ENCODE assay signal across 8 mouse cellular contexts in genomic region chr2:137115241-137116024, GRCm38 (mm10). TPM values are rescaled to one million over a fixed set of nuclear protein-coding genes. Genes with fewer than 3 reads are reported as not detected.
DNase-seq lines count a peak whose midpoint lies in the region; ATAC-seq and TF ChIP-seq lines count a peak whose summit lies in the region.

No protein-coding gene starts in this region.

- WGBS in heart, embryonic 12.5 days = under 1% methylated on average over 40 of the region's 40 CpGs
- WGBS in macrophage (ENCODE audit: missing documents) = 1% methylated on average over 40 of the region's 40 CpGs

- no peaks in the 10 kb centered on the region for H3K36me3 ChIP-seq in testis, adult 2 months (ENCODE audit: control insufficient read depth, insufficient read depth, low read length)
- H3K36me3 ChIP-seq in heart, embryonic 12.5 days = no peaks in the 10 kb centered on the region
- H3K36me3 ChIP-seq in macrophage (ENCODE audit: inconsistent target) = no peaks in the 10 kb centered on the region

- H3K27me3 ChIP-seq in testis, adult 2 months (ENCODE audit: control insufficient read depth, insufficient read depth, low read length) = no peaks in the 10 kb centered on the region
- H3K27me3 ChIP-seq in heart, embryonic 12.5 days (replicated peaks) = no peaks in the 10 kb centered on the region

- peak overlapping the region; percentile 86 for H3K4me3 ChIP-seq in testis, adult 2 months (ENCODE audit: control insufficient read depth, low read depth, low read length)
- peak overlapping the region; percentile 85 for H3K4me3 ChIP-seq in heart, embryonic 12.5 days
- peak overlapping the region; percentile 68 for H3K4me3 ChIP-seq in macrophage (ENCODE audit: inconsistent target)

- peak; percentile 16; the same call in 1 of the 2 replicates for ATAC-seq in common myeloid progenitor, adult 5-6 weeks (replicated peaks; ENCODE audit: low read depth, poor library complexity, severe bottlenecking)
- no peak for ATAC-seq in heart, embryonic 12.5 days (ENCODE audit: insufficient number of reproducible peaks, low FRiP score)
- no peak for ATAC-seq in frontal cortex, adult (ENCODE audit: low TSS enrichment)

- intact Hi-C loops in left cerebral cortex, postnatal 25 days (cut with DNase I) = loop anchor here (2.0 to 10.0 kb wide), 3 partner anchors 201 to 829 kb away; no protein-coding TSS in a partner anchor

- H3K9ac ChIP-seq in heart, embryonic 12.5 days = peak overlapping the region; percentile 94

- H3K4me2 ChIP-seq in heart, embryonic 12.5 days = peak overlapping the region; percentile 89

- peaks cover 18% of the 10 kb centered on the region for H3K4me1 ChIP-seq in testis, adult 2 months (ENCODE audit: control insufficient read depth, insufficient read depth, low read length)
- H3K4me1 ChIP-seq in heart, embryonic 12.5 days (replicated peaks) = peaks cover 40% of the 10 kb centered on the region

- peak overlapping the region; percentile 47 for H3K27ac ChIP-seq in testis, adult 2 months (ENCODE audit: control insufficient read depth, insufficient read depth, low read depth, low read length)
- H3K27ac ChIP-seq in heart, embryonic 12.5 days (ENCODE audit: poor library complexity, severe bottlenecking) = peak overlapping the region; percentile 97
- peak overlapping the region; percentile 17; the same call in 1 of the 2 replicates for H3K27ac ChIP-seq in macrophage

- no peak for TF ChIP-seq CTCF in testis, adult 2 months (IDR thresholded peaks at IDR 0.05; ENCODE audit: control insufficient read depth, insufficient read depth, insufficient replicate concordance, low read depth, low read length)

- no peak for DNase-seq in testis, postnatal 10 days (ENCODE audit: low spot score)
- peak; percentile 53 for DNase-seq in kidney, postnatal 10 days
- no peak for DNase-seq in left cerebral cortex, postnatal 25 days (ENCODE audit: low spot score in 2 of 2)

- TF ChIP-seq POLR2A in testis, adult 2 months (IDR thresholded peaks at IDR 0.05; ENCODE audit: control insufficient read depth, low read depth, low read length) = no peak

- no peaks in the 10 kb centered on the region for H3K9me3 ChIP-seq in heart, embryonic 12.5 days (replicated peaks)

- peaks cover 6% of the 10 kb centered on the region; the same call in 1 of the 2 replicates for H3K79me2 ChIP-seq in macrophage (ENCODE audit: inconsistent target)

RNA-seq across cellular contexts. Expression of gene Jag1, which starts 1.0 kb away (rescaled TPM):
- 7.0 and 7.1 TPM in 2 replicates for polyA plus RNA-seq in testis, adult 2 months (2012; rRNA removed)
- total RNA-seq in common myeloid progenitor, adult 5-6 weeks (2017) = not detected in 2 replicates
- 26.2 and 26.6 TPM in 2 replicates for polyA plus RNA-seq in heart, embryonic 12.5 days (2016; fragmentation: Nextera tagmentation; extraction: Ambion mirVana)
- 100 to 1,000 TPM in 2 of 26 experiments, 10 to 100 TPM in 8, 1 to 10 TPM in 16; 1.6 to 122 (median 8.0) TPM for total RNA-seq in macrophage (2018; cell fraction: chromatin; rRNA removed)
- total RNA-seq in macrophage (2018; cell fraction: cytosol; rRNA removed) = 10 to 100 TPM in 3 of 26 experiments, 1 to 10 TPM in 14, under 1 TPM in 9; 0.34 to 42.9 (median 1.8) TPM
- 10 to 100 TPM in 12 of 26 experiments, 1 to 10 TPM in 14; 1.1 to 76.2 (median 8.0) TPM for total RNA-seq in macrophage (2018; cell fraction: nucleus; rRNA removed)
- 0.82 to 8.8 TPM (median 2.2 TPM) in 3 replicates for polyA plus RNA-seq in macrophage (2018)
- total RNA-seq in left cerebral cortex, postnatal 25 days (2021) = 1 to 10 TPM; 4.2 to 6.0 TPM

Comparison
In these comparisons a context has a peak if more than half of its experiments do, and no peak if none do; other contexts are left out.
1. H3K27ac ChIP-seq: peak in every context shown above with its lines; median percentile 97 in heart, embryonic 12.5 days; 47 in testis, adult 2 months; 17 in macrophage.